Mouse (Mus musculus): ENCODE results near the gene Slc6a5.
"Not testable (repeated sequence)": the region's sequence is repeated elsewhere in the genome, so short reads cannot be mapped to it uniquely, and the experiment has no call there.

The Slc6a5 gene

DNA sequence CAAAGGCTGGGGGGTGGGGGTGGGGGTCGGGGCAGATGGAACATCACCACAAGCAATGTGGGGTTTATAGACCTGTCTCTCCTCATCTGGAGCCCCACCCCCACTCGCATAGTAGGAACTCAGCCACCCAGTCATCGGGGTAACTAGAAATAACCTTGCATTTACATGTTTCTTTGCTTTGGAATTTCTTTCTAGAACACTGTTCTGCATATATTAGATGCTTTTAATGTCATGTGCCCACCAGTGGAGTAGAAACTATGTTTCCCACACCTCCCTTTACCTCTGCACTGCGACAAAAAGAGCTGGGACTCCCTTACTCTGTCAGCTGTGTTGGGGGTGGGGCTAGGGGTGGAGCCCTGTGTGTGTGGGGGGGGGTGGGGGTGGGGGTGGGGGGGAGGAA, 3.2 kb downstream of the Slc6a5 start:
- in situ Hi-C loops (cut with MboI), result no loop called here

DNA sequence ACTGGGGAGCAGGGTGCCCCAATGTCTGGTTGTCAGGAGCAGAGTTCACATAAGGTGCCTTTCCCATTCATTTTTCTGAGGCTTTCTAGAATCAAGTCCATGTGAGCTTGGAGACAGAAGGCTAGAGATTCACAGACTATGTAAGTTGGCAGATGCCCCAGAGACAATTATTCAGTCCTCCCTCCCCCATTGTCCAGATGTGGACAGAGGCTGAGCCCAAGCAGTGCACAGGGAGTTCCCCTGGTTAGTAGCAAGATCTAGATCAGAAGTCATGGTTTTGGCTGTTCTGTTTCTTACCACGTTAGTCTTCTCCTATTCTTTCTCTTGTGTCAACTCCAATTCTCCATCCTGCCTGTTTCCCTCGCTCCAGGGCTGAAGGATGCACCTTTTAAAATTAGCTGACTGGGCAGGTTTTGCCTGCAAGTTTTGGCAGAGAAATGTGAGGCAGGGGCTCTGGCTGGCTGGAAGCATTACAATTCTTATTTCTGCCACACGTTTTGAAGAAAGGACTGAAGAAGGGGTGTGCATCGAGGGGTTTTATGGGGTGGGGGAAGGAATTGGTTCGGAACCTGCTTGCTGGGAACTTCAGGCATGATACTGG, 3.9 kb downstream of the Slc6a5 start:
- in situ Hi-C loops (cut with MboI), result no loop called here

DNA sequence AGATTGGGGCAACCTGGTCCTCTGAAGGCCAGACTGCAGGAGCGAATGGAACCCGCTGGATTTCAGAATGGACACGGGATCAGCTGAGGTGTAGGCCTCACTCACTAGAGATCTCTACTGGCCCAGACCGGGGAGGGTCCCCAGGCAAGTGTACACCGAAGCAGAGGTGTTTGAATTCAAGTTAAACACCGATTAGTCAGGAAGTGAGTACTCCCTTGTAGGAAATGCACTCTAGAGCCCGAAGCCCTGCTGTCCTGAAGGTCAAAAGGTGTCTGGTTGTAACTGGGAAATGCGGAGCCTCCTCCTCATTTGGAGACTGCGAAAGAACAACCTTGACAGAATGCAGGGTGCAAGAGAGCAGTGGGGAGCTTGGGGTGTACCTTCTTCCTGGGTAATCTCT, 5.0 kb downstream of the Slc6a5 start:
- in situ Hi-C loops (cut with MboI), result no loop called here

DNA sequence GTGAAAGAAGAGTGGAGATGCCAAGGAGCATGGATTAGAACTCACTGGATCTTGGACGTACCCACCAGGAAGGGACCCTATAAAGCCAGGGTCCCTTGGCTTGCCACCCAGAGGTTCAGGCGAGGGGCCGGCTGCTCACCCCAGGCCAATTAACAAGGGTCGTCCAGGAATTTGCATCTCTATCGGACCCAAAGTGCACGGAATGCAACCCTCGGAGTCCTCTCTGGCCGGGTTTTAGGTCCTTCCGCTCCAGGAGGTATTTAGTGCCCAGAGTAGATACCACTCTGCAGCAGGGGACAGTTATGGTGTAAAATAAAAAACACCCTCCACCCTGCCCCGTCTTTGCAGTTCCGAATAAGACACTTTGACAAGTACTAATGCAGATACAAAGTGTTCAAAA, 5.5 kb downstream of the Slc6a5 start:
- in situ Hi-C loops (cut with MboI), result no loop called here

DNA sequence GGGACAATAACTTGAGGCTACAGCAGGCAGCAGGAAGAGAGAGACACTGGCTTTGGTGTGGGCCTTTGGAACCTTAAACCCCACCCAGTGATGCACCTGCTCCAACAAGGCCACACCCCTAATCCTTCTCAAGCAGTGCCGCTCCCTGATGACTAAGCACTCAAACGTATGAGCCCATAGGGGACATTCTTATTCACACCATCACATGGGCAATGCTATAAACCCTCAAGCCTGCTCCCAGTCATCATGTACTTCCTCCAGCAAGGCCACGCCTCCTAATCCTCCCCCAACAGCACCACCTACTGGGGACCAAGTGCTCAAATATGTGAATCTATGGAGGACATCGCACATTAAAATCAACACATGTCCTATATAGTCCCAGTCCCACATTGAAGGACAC, 9.5 kb downstream of the Slc6a5 start:
- in situ Hi-C loops (cut with MboI), result no loop called here

DNA sequence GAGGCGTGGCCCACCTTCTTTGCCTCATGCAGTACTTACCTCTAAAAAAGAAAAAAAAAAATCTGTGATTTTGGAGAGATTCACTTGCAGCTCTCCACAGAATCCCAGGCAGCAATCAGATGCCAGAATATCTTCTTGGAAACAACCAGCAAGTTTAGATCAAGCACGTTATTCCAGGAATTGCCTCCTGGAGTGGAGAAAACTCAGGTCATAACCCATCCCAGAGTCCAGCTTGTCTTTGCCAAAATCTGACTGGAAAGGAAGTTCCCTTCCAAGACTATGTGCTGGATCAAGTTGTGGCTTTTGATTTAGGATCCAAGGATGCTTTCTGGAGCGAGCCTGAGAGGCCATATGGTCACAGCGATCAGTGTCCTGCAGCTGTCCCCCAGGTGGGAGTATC, 10.8 kb downstream of the Slc6a5 start:
- in situ Hi-C loops (cut with MboI), result no loop called here

DNA sequence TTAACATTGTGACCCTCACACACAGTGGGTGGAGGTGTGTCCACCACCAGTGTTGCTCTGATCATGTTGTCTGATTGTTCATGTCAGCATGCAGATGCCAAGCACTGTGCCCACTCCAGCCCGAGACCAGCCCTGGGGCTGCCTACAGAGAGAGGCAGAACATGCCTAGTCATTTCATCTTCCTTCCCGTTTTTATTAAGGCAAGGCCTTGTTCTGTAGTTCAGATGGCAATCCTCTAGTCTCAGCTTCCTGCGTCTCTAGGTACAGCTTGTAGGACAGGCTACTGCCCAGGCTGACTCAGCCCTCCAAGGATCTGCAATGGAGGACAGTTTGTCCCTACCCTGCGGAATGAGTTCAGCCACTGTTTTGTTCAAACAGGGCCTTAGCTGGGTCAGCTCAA, 13.0 kb downstream of the Slc6a5 start:
- in situ Hi-C loops (cut with MboI), result no loop called here

DNA sequence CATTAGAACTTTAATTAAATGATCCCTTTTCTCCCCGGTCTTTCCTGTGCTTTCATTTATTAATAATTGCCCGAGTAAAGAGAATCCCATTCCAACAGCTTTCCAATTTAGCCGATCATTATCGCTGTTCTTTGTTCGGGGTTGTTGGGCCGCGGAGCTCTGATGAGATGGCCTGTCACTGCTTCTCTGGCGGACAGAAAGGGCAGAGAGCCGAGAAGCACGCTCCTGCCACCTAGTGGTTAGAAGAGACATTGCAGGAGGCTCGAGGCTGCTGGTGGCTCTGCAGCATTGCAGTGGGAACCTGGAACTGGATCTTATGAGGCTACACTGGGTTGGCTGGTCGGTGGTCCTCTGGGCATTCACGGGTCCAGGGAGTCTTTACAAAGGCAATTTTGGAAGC, 13.4 kb downstream of the Slc6a5 start:
- in situ Hi-C loops (cut with MboI), result no loop called here

DNA sequence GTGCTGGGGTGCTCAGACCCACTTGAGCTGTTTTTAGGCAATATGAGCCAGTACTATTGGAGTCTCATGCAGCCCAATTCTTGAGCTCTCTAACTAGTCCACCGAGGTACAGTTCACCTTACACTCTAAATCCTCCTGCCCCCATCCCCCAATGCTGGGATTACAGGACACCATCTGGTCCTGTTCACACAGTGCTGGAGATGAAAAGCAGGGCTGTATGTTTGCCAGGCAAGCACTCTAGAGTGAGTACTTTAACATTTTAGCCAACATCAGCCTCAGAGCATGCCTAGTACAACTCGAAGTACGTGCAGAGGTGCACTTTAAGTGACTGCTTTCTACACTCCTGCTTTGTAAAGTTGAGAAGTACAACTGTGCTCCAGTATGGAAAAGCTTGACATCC, 18.6 kb downstream of the Slc6a5 start:
- in situ Hi-C loops (cut with MboI), result no loop called here

DNA sequence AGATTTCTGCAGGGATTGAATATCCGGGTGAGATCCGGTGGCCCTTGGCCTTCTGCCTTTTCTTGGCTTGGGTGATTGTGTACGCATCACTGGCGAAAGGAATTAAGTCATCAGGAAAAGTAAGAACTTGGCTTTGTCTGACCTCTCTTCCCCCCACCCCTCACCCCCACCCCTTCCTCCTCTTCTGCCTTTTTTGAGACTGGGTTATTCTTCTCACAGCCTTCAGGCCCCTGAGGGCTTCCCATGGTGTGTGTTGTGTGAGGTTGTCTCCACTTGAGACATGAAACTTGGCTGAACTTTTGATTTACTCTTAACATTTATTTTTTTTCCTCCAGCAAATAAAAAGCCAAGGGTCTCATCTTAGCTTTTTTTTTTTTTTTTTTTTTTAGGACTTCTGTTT, 20.1 kb downstream of the Slc6a5 start:
- in situ Hi-C loops (cut with MboI), result no loop called here

DNA sequence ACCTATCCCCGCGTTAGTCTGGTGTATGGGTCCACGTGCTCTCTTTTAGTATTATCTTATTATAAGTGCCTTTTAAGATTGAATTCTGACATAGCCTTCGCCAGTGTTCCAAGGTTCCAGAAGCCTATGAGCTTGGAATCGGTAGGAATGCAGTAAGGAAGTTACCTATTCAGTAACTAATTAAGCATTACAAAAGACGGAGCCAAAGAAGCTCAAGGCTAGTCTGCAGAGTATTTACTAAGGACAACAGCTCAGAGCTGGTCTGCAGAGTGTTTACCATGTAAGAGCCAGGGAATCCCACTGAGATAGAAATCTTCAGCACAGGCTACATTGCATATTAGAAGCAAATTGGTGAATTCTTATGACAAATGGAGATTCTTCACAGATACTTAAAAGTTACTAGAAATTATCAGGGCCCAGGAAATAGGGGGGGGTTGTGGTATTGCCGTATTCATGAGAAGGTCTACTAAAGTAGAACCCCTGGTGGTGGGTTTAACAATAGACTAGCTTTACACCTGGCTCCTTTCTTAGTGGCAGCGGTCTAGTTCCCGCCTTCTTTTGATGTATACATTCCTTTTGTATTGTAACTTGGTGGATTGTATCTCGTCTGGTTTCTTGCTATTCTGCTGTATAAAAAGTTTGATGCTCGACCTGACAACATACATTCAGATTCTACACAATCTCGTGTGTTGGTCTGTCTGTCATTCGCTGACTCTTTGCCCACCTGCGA, 23.6 kb downstream of the Slc6a5 start:
- in situ Hi-C loops (cut with MboI), result not testable (repeated sequence)

DNA sequence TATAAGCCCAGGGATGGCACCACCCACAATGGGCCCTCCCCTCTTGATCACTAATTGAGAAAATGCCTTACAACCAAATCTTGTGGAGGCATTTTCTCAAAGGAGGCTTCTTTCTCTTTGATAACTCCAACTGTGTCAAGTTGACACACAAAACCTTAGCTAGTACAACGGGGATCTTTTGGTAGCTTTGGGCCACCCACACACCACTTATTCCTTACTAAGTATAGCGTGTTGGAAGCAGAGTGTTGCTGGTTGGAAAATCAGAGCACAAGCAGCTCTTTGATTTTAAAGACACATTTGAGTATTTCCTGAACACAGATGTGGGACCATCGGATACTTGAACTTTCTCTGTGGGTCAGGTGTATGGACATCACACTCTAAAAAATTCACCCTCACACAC, 26.9 kb downstream of the Slc6a5 start:
- in situ Hi-C loops (cut with MboI), result no loop called here

DNA sequence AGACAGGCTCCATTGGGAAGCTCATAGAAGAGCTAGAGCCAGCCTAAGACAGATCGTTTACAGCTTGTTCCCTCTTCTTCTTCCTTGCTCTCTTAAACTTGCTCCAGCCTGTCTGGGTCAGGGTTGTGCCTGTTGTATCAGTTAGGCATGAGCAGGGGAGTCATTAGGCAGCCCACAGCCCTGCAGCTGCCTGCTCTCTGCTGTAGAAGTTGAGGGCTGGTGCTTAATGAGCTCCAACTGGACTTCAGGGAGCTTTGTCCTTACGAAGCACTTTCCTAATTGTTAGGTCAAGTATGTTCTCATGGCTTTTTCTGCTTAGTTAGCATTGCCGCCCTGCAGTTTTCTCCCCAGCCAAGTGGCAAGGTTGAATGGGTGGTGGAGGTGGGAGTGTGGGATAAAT, 32.1 kb downstream of the Slc6a5 start:
- in situ Hi-C loops (cut with MboI), result no loop called here

DNA sequence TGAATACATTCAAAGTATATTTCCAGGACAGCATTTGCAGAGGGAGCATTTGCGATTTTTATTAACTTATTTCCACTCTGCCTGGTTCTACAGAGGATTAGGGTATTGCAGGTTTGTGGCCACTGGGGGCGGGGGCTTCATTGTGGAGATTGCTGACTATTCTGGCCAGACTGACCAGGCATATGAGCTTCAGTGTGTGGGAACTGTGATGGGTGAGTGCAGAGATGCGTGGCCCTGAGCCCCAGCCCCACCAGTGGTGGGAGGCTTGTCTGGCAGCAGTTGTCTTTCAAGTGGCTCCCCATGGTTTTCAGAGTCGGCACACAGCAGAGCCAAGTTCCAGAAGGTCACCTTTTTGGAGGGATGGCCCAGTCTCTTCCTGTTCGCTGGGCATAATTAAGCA, 32.5 kb downstream of the Slc6a5 start:
- in situ Hi-C loops (cut with MboI), result no loop called here

DNA sequence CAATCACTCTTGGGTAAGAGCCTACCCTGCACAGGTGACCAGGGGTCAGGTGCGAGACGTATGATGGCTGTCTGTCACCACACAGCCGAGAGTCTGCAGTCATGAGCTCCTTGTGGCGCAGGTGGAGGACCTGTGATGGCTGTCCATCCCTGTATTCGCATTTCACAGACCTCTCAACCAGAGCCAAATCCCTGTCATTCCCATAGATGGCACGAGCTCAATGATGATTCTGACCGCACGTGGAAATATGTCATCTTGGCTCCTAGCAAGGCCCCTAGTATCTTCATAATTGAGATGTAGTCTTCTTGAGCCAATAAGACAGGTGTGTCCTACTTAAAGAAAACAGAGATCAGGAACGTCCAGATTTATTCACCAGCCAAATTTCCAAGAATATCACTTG, 36.7 kb downstream of the Slc6a5 start:
- in situ Hi-C loops (cut with MboI), result no loop called here

DNA sequence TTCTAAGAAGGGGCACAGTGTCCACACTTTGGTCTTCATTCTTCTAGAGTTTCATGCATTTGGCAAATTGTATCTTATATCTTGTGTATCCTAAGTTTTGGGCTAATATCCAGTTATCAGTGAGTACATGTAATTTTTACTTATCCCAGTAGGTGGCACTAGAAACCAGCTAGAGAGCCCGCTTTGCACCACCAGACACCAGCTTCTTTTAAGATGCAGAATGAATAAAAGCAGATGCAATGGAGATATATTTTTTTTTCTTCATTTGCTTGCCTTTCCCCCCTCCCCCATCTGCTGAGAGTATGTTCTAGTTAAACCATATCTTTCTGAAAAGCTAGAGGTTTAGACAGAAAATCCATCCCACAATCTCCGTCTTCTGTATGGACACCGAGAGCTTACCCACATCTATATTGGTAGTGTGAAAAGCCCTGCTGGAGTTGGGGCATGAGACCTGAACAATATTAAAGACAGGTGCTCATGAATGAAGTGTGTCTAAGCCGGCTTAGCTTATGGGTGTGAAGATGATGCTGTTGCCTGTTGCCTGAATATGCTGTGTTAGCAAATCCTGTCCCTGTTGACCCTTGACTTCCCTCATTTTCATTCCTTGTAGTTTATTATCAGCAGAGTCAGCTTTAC, 43.7 kb downstream of the Slc6a5 start:
- in situ Hi-C loops (cut with MboI), result no loop called here

DNA sequence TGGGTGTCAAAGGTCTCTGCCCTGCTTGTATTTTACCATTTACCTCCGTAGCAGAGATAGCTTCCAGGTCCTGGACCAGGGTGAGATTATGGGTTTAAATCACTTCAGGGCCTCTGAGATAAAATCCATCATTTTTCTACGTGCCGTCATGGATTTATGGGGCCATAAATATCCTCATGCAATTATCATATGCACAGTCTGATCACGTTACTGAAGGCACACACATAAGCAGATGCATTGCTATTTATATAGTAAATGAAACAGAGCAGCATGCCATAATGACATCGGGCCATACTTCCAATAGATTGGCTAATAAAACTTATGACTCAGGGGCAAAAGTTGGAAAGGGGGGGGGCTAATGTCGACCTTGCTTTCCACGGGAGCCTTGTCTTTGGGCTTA, 44.9 kb downstream of the Slc6a5 start:
- in situ Hi-C loops (cut with MboI), result no loop called here

DNA sequence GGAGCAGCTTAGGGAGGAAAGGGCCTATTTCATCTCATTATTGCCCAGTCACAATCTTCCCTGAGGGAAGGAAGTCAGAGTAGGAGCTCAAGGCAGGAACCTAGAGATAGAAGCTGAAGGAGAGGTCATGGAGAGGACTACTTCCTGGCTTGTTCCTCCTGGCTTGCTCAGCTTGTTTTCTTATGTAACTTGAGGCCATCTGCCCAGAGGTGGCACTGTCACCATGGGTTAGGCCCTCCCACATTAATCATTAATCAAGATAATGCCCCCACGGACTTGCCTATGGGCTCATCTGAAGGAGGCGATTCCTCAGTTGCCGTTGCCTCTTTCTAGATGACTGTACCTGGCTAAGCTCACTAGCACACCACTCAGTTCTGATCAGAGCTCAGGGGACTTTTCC, 47.2 kb downstream of the Slc6a5 start:
- in situ Hi-C loops (cut with MboI), result no loop called here

DNA sequence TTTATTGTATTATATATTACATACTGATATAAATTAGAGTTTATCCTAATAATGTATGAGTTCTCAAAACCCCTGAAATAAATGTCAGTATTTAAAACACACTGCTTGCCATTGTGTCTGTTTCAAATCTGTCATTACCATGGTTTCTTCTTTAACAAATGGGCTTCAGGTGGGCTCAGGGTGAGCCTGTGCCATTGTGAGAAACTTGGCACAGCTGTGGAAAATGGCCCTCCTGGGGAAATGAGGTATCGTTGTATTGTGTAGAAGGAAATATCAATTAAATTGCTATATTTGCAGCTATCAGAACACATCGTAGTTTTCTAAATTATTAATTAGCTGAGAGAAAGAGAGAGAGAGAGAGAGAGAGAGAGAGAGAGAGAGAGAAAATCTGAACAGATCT, 53.8 kb downstream of the Slc6a5 start:
- in situ Hi-C loops (cut with MboI), result no loop called here

DNA sequence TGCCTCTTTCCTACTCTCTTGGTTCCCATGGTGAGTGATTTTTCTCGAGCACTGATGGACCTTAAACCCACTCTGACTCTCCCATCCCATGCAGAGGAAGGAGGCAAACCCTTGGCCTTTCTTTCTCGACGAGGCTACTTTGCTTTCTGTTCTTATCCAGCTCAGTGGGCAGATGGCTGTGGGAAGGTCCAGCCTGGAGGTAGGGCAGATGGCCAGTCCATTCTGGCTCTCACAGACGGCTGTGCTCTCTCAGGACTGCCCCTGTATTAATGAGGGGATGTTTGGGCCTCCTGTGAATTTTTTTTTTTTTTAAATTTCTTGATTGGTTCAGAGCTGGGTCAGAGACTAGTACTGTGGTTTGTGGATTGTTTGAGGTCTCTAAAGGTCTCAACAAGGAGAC, 59.6 kb downstream of the Slc6a5 start:
- in situ Hi-C loops (cut with MboI), result no loop called here

DNA sequence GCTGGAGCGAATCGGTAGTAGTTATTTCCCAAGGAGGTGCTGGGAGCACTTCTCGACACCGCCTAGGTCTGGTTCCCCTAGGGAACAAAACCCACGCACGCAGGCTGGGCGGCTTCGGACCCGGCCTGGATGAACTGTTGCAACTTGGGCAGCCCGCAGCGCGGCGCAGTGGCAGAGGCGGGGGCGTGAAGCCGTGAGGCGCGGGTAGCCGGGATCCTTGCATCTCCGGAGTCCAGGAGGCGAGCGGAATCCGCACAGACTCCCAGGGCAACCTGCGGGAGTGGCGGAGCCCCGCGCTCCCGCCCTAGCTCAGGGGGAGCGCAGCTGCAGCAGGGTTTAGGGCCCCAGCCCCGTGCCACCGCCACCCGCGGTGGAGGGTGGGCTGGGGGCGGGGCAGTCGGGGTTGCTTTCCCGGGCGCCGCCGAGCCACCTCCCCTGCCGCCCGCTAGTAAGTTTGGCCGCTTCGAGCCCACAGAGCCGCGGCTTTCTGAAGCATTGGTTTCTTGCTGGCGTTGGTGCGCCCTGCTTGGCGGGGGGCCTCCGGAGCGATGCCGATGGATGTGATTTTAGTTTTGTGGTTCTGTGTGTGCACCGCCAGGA, 65.0 kb downstream of the Slc6a5 start, which contains the start of gene Nell1:
Nell1 (plus strand) TSS at position 24 of the 600 bp plus-strand sequence.
- in situ Hi-C loops (cut with MboI), result no loop called here

DNA sequence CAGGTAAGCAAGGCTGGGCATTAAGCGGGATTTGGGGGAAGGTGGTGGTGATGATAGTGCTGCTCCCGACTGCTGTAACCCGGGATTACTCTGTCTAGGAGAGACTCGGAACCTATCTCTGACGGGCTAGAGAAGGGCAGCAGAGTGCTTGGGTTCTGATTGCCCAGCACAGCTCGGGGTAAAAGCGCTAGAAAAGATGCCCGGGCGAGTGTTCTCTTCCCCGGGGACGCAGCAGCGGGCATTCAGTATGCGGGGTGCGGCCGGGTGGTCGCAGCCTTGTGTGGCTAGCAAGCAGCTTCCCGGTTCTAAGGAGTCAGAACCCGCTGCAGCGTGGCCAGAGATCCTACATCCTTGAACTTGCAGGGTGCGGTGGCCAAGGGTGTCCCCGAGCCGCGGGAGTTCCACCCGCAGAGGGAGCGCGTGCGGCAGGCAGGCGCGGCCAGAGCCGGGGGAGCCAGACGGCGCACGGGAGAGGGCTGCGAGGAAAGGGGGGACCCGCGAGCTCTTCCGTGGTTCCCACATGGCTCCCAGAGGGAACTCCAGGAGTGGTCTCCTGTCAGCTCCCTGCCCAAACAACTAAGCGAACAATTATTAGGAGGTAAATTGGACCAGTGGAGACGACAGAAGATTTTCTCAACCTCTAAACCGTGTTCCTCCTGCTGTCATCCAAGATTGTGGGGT, 65.6 kb downstream of the Slc6a5 start:
- in situ Hi-C loops (cut with MboI), result no loop called here

All from mature B cell (primary cell).